Mouse (Mus musculus): ENCODE results near the gene Olfr432. TPM values are rescaled to one million over a fixed set of nuclear protein-coding genes. Genes with fewer than 3 reads are reported as not detected.

Olfr432 gene
- polyA plus RNA-seq, 1 experiment from 2014 or later, result not detected

DNA sequence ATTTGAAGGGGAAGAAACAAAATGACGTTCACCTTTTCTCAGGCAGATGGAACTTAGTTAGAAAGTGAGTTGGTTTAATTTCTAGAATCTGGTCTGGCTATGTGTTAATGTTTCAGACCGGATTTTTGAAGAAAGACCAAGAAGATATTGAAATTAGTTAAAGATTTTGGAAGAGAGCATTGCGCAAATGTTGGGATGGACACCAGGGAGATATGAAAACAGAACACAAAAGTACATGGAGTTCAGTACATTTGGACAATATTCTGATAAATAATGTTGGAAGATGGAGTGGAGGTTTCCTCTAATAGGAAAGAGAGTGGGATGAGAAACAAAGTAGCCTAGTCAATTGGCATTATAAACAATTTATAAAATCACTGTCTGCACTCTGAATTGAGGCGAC lies 2.5 kb downstream of the Olfr432 start:
- no peak for ATAC-seq (ENCODE audit: low FRiP score, low read depth)
- Histone ChIP-seq H3K9me3 (no peaks in the 10 kb centered on the region), H3K27me3 (replicated peaks) (no peaks in the 10 kb centered on the region), H3K27ac (no peak overlapping the region), H3K4me2 (replicated peaks) (no peak overlapping the region), H3K9ac (no peak overlapping the region), H3K36me3 (no peaks in the 10 kb centered on the region), H3K4me3 (no peak overlapping the region), H3K4me1 (no peaks in the 10 kb centered on the region)
- 91% methylated on average over 4 of the region's 4 CpGs for WGBS

DNA sequence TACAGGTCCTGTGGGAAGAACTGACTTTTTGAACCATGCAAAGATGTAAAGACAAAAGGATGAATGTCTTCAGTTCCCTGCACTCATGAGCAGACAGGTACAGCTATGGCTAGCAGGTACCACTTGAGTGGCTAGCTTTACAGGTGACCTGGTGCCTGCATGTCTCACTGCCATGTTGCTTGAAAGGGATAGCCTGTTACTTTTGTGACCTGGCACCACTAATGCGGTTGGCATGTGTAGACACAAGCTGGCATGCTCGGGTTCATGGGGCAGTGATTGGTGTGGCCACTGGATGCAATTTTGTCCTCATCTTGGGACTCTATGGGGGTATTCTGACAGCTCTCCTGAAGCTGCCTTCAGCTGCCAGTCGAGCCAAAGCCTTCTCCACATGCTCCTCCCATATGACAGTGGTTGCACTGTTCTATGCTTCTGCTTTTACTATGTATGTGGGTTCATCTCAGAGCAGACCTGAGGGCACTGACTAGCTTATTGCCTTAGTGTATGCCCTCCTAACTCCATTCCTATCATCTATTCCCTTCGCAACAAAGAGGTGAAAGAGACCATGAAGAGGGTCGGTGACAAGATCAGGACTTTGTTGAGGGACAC lies 3.0 kb downstream of the Olfr432 start:
- no peaks in the 10 kb centered on the region for H3K36me3 ChIP-seq
- no peak overlapping the region for H3K27ac ChIP-seq
- no peak overlapping the region for H3K9ac ChIP-seq
- no peaks in the 10 kb centered on the region for H3K27me3 ChIP-seq (replicated peaks)
- no peak overlapping the region for H3K4me3 ChIP-seq
- no peak for ATAC-seq (ENCODE audit: low FRiP score, low read depth)
- H3K4me1 ChIP-seq, result no peaks in the 10 kb centered on the region
- 90% methylated on average over 5 of the region's 5 CpGs for WGBS
- H3K4me2 ChIP-seq (replicated peaks), result no peak overlapping the region
- H3K9me3 ChIP-seq, result no peaks in the 10 kb centered on the region

DNA sequence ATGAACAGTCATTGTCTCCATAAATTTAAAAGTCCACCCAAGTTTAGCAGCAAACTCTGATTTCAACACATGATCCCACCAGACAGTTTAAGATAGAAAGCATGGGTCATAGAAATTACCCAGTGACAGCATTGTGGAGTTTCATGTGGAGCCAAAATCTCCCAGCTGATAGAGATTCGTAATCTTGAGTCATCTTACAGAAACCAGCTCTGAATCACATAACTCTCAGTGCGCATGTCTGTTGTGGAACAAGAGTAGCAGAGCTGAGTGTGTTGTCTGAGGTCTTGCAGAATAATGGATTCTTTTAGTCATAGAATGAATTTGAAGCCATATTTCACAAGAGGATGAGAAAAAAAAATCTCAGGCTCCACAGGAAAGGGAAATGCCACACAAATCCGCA lies 4.0 kb downstream of the Olfr432 start:
- Histone ChIP-seq H3K4me1 (no peaks in the 10 kb centered on the region), H3K27me3 (replicated peaks) (no peaks in the 10 kb centered on the region), H3K27ac (no peak overlapping the region), H3K4me3 (no peak overlapping the region), H3K9ac (no peak overlapping the region), H3K4me2 (replicated peaks) (no peak overlapping the region), H3K36me3 (no peaks in the 10 kb centered on the region), H3K9me3 (no peaks in the 10 kb centered on the region)
- ATAC-seq (ENCODE audit: low FRiP score, low read depth), result no peak
- 88% methylated on average over 3 of the region's 3 CpGs for WGBS

DNA sequence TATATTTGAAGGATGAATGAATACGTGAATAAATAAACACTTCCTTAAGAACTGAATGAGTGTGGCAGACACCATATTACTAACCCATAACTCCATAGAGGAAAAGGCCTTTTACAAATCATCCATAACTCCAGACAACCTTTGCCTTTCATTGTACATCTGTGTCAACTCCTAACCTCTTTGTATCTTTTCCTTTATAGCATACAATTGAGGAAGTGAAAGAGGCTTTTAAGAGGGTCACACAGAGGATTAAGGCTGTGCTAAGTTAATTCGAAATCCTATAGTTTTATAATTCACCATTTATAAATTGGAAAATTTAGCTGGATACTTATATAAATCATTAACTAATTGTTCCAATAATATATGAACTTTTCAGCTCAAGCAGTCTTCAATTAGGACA lies 6.2 kb downstream of the Olfr432 start:
- H3K4me3 ChIP-seq, result no peak overlapping the region
- H3K4me1 ChIP-seq, result no peaks in the 10 kb centered on the region
- H3K27ac ChIP-seq, result no peak overlapping the region
- no peak overlapping the region for H3K9ac ChIP-seq
- 81% methylated on average over 2 of the region's 2 CpGs for WGBS
- no peak overlapping the region for H3K4me2 ChIP-seq (replicated peaks)
- no peaks in the 10 kb centered on the region for H3K36me3 ChIP-seq
- no peaks in the 10 kb centered on the region for H3K9me3 ChIP-seq
- no peaks in the 10 kb centered on the region for H3K27me3 ChIP-seq (replicated peaks)
- ATAC-seq (ENCODE audit: low FRiP score, low read depth), result no peak

DNA sequence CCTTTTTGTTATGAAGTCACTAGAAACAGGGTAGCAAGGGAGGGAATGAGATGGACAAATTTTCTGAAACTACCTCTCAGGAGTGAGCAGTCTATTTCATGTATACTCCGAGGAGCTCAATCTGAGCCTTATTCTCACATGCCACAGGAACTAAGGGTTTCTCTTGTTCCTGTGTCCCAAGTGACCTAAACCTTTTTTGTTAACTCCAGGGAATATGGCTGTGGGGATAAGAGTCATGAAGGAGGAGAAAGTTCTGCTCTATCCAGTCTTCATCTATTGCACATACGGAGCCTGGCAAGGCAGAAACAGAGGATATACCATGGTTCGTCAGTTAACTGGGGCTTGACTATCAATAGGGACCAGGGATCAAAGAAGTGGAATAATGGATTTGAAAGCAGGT lies 17.3 kb downstream of the Olfr432 start, which contains the start of gene Olfr430:
Gene Olfr430, plus strand, starts transcription at position 301 of the 400 bp plus-strand sequence.
- Histone ChIP-seq H3K36me3 (no peaks in the 10 kb centered on the region), H3K9me3 (no peaks in the 10 kb centered on the region), H3K9ac (no peak within 1 kb of the TSS), H3K27me3 (replicated peaks) (no peaks in the 10 kb centered on the region), H3K4me3 (no peak within 1 kb of the TSS), H3K27ac (no peak within 1 kb of the TSS), H3K4me1 (no peaks in the 10 kb centered on the region), H3K4me2 (replicated peaks) (no peak within 1 kb of the TSS)
- WGBS, result 88% methylated on average over 3 of the region's 3 CpGs
- no peak for ATAC-seq (ENCODE audit: low FRiP score, low read depth)

DNA sequence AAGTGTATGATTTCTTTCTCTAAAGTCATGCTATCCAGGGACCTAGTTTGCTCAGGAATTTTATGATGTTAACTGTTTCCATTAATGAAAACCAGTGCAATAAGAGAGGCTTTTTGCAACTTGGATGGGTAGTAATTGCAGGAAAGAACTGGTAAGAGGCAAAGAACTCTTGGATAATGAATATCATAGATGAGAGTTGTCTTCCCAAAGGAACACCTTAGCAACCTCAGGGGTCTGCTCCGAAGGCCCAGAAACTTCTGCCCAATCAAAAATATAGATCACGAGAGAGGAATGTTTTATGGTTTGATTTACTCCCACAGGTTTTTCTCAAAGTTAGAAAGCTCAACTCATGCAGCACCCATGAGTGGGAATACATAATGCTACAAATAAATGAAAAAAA lies 35.0 kb downstream of the Olfr432 start, which contains the start of gene Olfr429:
Gene Olfr429, plus strand, starts transcription at position 301 of the 400 bp plus-strand sequence.
- no peak within 1 kb of the TSS for H3K4me2 ChIP-seq (replicated peaks)
- no peak within 1 kb of the TSS for H3K9ac ChIP-seq
- H3K27me3 ChIP-seq (replicated peaks), result no peaks in the 10 kb centered on the region
- H3K4me3 ChIP-seq, result no peak within 1 kb of the TSS
- no peak for ATAC-seq (ENCODE audit: low FRiP score, low read depth)
- H3K36me3 ChIP-seq, result no peaks in the 10 kb centered on the region
- no peak within 1 kb of the TSS for H3K27ac ChIP-seq
- 89% methylated on average over 2 of the region's 2 CpGs for WGBS
- no peaks in the 10 kb centered on the region for H3K4me1 ChIP-seq
- no peaks in the 10 kb centered on the region for H3K9me3 ChIP-seq

DNA sequence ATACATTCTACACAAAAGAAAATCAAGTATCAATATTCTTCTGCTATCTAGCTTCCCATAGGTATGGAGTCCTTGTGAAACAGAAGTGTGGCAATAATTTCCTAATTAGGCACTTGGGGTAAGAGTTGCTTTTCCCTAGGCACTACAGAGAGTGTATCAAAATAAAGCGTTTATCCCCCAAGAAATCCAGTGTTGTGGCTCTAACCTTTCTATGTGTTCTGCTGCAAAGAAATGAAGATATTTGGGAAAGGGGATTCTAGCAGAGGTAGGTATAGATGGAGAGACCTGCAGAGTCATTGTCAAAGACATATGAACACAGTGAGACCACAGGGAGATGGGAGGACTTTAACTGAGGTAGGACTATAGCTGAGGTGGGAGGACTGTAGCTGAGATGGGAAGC lies 47.6 kb downstream of the Olfr432 start, which contains the start of gene Olfr427:
Gene Olfr427, plus strand, starts transcription at position 301 of the 400 bp plus-strand sequence.
- H3K27ac ChIP-seq, result no peak within 1 kb of the TSS
- no peak for ATAC-seq (ENCODE audit: low FRiP score, low read depth)
- 88% methylated on average over 1 of the region's 1 CpGs for WGBS
- H3K4me3 ChIP-seq, result no peak within 1 kb of the TSS
- H3K4me2 ChIP-seq (replicated peaks), result no peak within 1 kb of the TSS
- H3K9me3 ChIP-seq, result no peaks in the 10 kb centered on the region
- no peaks in the 10 kb centered on the region for H3K4me1 ChIP-seq
- H3K27me3 ChIP-seq (replicated peaks), result no peaks in the 10 kb centered on the region
- H3K9ac ChIP-seq, result no peak within 1 kb of the TSS
- H3K36me3 ChIP-seq, result no peaks in the 10 kb centered on the region

DNA sequence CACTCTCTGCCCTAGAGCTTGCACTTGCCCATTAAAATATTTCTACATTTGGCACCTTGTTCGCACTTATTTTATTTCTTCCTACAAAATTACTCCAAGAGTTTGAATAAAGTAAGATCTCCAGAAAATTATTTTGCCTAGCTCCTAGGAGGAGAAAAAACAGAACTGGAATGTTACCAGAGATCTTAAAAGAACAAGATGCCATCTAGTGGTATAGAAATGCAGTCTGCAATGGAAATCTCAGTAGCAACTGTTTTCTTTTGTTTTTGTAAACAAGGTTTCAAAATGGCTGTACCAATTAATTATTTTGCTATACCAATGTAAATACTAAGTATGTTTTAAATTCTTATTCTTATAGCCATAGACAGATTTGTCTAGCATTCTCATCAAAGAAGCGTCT lies 54.7 kb downstream of the Olfr432 start:
- H3K4me1 ChIP-seq, result no peaks in the 10 kb centered on the region
- H3K4me3 ChIP-seq, result no peak overlapping the region
- no peaks in the 10 kb centered on the region for H3K9me3 ChIP-seq
- no peaks in the 10 kb centered on the region for H3K36me3 ChIP-seq
- H3K27ac ChIP-seq, result no peak overlapping the region
- no peak overlapping the region for H3K4me2 ChIP-seq (replicated peaks)
- H3K27me3 ChIP-seq (replicated peaks), result no peaks in the 10 kb centered on the region
- 67% methylated on average over 2 of the region's 2 CpGs for WGBS
- no peak for ATAC-seq (ENCODE audit: low FRiP score, low read depth)
- no peak overlapping the region for H3K9ac ChIP-seq

Other genes with a start within 250 kb of the Olfr432 start
- 0.29 and 0.45 TPM in 2 replicates for gene Ifi211, start 136.2 kb upstream of the Olfr432 start, polyA plus RNA-seq (2016; fragmentation: Nextera tagmentation; extraction: Ambion mirVana)
- gene Mndal, start 106.7 kb upstream of the Olfr432 start, polyA plus RNA-seq (2016; fragmentation: Nextera tagmentation; extraction: Ambion mirVana), result 0.70 and 1.0 TPM in 2 replicates
- 0.36 and 0.66 TPM in 2 replicates for gene Ifi203, start 106.5 kb upstream of the Olfr432 start, polyA plus RNA-seq (2016; fragmentation: Nextera tagmentation; extraction: Ambion mirVana)
- not detected in 2 replicates for gene Ifi202b, start 66.5 kb upstream of the Olfr432 start, polyA plus RNA-seq (2016; fragmentation: Nextera tagmentation; extraction: Ambion mirVana)
- not detected in 2 replicates for gene Ifi205, start 17.4 kb upstream of the Olfr432 start, polyA plus RNA-seq (2016; fragmentation: Nextera tagmentation; extraction: Ambion mirVana)
- gene Olfr433, start 8.5 kb upstream of the Olfr432 start, polyA plus RNA-seq (2016; fragmentation: Nextera tagmentation; extraction: Ambion mirVana), result not detected in 2 replicates
- gene Olfr430, start 17.4 kb downstream of the Olfr432 start, polyA plus RNA-seq (2016; fragmentation: Nextera tagmentation; extraction: Ambion mirVana), result not detected in 2 replicates
- not detected in 2 replicates for gene Olfr429, start 35.1 kb downstream of the Olfr432 start, polyA plus RNA-seq (2016; fragmentation: Nextera tagmentation; extraction: Ambion mirVana)
- not detected in 2 replicates for gene Olfr427, start 47.7 kb downstream of the Olfr432 start, polyA plus RNA-seq (2016; fragmentation: Nextera tagmentation; extraction: Ambion mirVana)
- not detected in 2 replicates for gene Olfr231, start 72.0 kb downstream of the Olfr432 start, polyA plus RNA-seq (2016; fragmentation: Nextera tagmentation; extraction: Ambion mirVana)
- not detected in 2 replicates for gene Olfr424, start 82.3 kb downstream of the Olfr432 start, polyA plus RNA-seq (2016; fragmentation: Nextera tagmentation; extraction: Ambion mirVana)
- not detected in 2 replicates for gene Olfr420, start 106.4 kb downstream of the Olfr432 start, polyA plus RNA-seq (2016; fragmentation: Nextera tagmentation; extraction: Ambion mirVana)
- 0.89 and 1.1 TPM in 2 replicates for gene Spta1, start 123.6 kb downstream of the Olfr432 start, polyA plus RNA-seq (2016; fragmentation: Nextera tagmentation; extraction: Ambion mirVana)
- not detected in 2 replicates for gene Olfr419, start 202.9 kb downstream of the Olfr432 start, polyA plus RNA-seq (2016; fragmentation: Nextera tagmentation; extraction: Ambion mirVana)